Mouse (Mus musculus) heart, adult 2 months (tissue): ENCODE data around the gene Tlr3. TPM values are rescaled to one million over a fixed set of nuclear protein-coding genes. Genes with fewer than 3 reads are reported as not detected.

Source experiments
- DNase-seq, 2 experiments: peaks; one replicate each; pipeline ENCODE4 v3.0.0; 2021
- H3K27ac ChIP-seq: fragments of 200-600 bp; 2 replicates; pipeline ENCODE4 v1.8.1; 2022
- H3K27me3 ChIP-seq: fragments of 200-500 bp; 2 replicates; pipeline ENCODE4 v1.6.1; 2012; ENCODE audit warnings: mild to moderate bottlenecking, low read length, inconsistent platforms, mixed read lengths; ENCODE audit not compliant: control insufficient read depth, insufficient read depth
- H3K36me3 ChIP-seq: fragments of 200-500 bp; 2 replicates; pipeline ENCODE4 v1.6.1; 2012; ENCODE audit warnings: low read length, inconsistent platforms; ENCODE audit not compliant: control insufficient read depth, insufficient read depth
- H3K4me1 ChIP-seq: fragments of 200-500 bp; 2 replicates; pipeline ENCODE4 v1.6.1; 2011; ENCODE audit warnings: low read length; ENCODE audit not compliant: control insufficient read depth, insufficient read depth
- H3K4me3 ChIP-seq: fragments of 200-600 bp; 2 replicates; pipeline ENCODE4 v1.8.1; 2022
- H3K79me2 ChIP-seq: fragments of 200-500 bp; replicated peaks from 2 replicates; pipeline ENCODE4 v1.6.1; 2012; ENCODE audit warnings: mild to moderate bottlenecking, inconsistent platforms, low read length, moderate library complexity, mixed read lengths; ENCODE audit not compliant: control insufficient read depth, insufficient read depth
- H3K9ac ChIP-seq: fragments of 200-500 bp; 2 replicates; pipeline ENCODE4 v1.6.1; 2012; ENCODE audit warnings: low read depth, mild to moderate bottlenecking, control low read depth, inconsistent platforms, low read length, mixed read lengths
- CTCF ChIP-seq: fragments of 200-600 bp; IDR thresholded peaks from 2 replicates; pipeline ENCODE4 v1.8.1; 2022; ENCODE audit warnings: antibody characterized with exemption, mild to moderate bottlenecking, moderate library complexity
- EP300 ChIP-seq: fragments of 200-500 bp; IDR thresholded peaks from 2 replicates; pipeline ENCODE4 v1.6.1; 2011; ENCODE audit warnings: low read depth, low read length, control low read depth; ENCODE audit not compliant: insufficient read depth
- POLR2A ChIP-seq: fragments of 200-500 bp; IDR thresholded peaks from 2 replicates; pipeline ENCODE4 v1.6.1; 2011; ENCODE audit warnings: mild to moderate bottlenecking, low read depth, low read length, control low read depth; ENCODE audit not compliant: insufficient read depth
- WGBS: fragments of 180-500 bp; shearing (Covaris S2); methylation state at CpG from one replicate; pipeline ENCODE4 v1.1.7; 2018; 5-methylcytosine and 5-hydroxymethylcytosine counted together
- intact Hi-C: fragments of 180-260 bp; cut with DNase I; formaldehyde crosslinking; loops from one replicate; pipeline ENCODE4 v1.15.1; 2025
- polyA plus RNA-seq: library from polyadenylated mRNA; depleted of rRNA; stranded (reverse); fragments of >200 nt; gene quantifications from 2 replicates; pipeline ENCODE4 v1.2.3, GENCODE M21; 2012
- total RNA-seq, 2 experiments: library from RNA; stranded (reverse); gene quantifications; 2 replicates each; pipeline ENCODE4 v1.2.3; 2021

Tlr3 gene
- total and polyA plus RNA-seq, 3 experiments = 4.0 to 7.1 (median 4.6) TPM

DNA sequence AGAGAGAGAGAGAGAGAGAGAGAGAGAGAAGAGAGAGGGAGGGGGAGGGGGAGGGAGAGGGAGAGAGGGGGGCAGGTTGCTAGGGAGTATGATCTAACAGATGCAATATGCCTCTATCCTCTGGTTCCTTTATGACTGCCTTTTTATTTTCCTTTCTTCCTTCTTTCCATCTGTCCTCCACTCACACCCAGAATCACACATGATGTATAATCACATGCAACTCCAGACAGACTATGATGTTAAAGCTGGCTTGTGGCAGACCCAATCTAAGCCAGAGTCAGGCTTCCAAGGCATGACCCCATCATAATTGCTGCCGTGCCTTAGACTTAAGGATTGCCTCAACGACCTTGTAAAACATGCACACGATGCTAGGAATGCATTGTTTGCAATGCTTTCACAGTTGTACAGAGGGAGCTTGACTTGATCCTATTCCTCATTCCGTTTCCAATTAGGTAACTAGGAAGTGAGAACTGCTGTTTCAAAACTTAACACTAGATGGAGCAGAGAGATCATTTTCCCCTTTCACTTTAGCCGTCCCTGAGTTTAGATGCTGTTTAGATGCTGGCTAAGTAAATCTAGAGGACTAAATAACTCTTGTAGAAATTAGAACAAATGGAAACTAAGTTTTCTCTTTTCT is 28.1 kb upstream of the Tlr3 start:
- Histone ChIP-seq H3K36me3 (no peaks in the 10 kb centered on the region), H3K4me1 (peaks cover 2% of the 10 kb centered on the region; the same call in 1 of the 2 replicates), H3K27me3 (no peaks in the 10 kb centered on the region), H3K79me2 (no peaks in the 10 kb centered on the region), H3K4me3 (no peak overlapping the region), H3K27ac (no peak overlapping the region), H3K9ac (no peak overlapping the region)
- no peak for TF ChIP-seq EP300
- peak; percentile 86 for TF ChIP-seq CTCF
- TF ChIP-seq POLR2A = no peak
- WGBS = 3% methylated on average over 5 of the region's 5 CpGs
- intact Hi-C loops = no loop called here
- no peak for DNase-seq

- 64% methylated on average over 7 of the region's 7 CpGs for WGBS
- H3K4me1 ChIP-seq = no peaks in the 10 kb centered on the region; the same call in 1 of the 2 replicates
- TF ChIP-seq CTCF (no peak), EP300 (no peak), POLR2A (no peak)
- H3K27ac ChIP-seq = no peak overlapping the region
- H3K4me3 ChIP-seq = no peak overlapping the region
- no peaks in the 10 kb centered on the region for H3K79me2 ChIP-seq
- intact Hi-C loops = no loop called here
- no peaks in the 10 kb centered on the region for H3K36me3 ChIP-seq
- no peak overlapping the region for H3K9ac ChIP-seq
- DNase-seq = no peak
- no peaks in the 10 kb centered on the region for H3K27me3 ChIP-seq
Measured at GRCm38 (mm10) chr8:45420151-45420550, 9.3 kb upstream of the Tlr3 start.

- WGBS = 71% methylated on average over 7 of the region's 7 CpGs
- Histone ChIP-seq H3K27ac (no peak overlapping the region), H3K9ac (no peak overlapping the region), H3K4me3 (no peak overlapping the region), H3K4me1 (peaks cover 4% of the 10 kb centered on the region), H3K79me2 (no peaks in the 10 kb centered on the region), H3K36me3 (peaks cover 8% of the 10 kb centered on the region; the same call in 1 of the 2 replicates), H3K27me3 (no peaks in the 10 kb centered on the region)
- intact Hi-C loops = no loop called here
- DNase-seq = peak in 1 of 2 experiments; percentile 14
- TF ChIP-seq EP300 (no peak), POLR2A (no peak), CTCF (no peak)
Measured at GRCm38 (mm10) chr8:45414965-45415364, 4.1 kb upstream of the Tlr3 start.

DNA sequence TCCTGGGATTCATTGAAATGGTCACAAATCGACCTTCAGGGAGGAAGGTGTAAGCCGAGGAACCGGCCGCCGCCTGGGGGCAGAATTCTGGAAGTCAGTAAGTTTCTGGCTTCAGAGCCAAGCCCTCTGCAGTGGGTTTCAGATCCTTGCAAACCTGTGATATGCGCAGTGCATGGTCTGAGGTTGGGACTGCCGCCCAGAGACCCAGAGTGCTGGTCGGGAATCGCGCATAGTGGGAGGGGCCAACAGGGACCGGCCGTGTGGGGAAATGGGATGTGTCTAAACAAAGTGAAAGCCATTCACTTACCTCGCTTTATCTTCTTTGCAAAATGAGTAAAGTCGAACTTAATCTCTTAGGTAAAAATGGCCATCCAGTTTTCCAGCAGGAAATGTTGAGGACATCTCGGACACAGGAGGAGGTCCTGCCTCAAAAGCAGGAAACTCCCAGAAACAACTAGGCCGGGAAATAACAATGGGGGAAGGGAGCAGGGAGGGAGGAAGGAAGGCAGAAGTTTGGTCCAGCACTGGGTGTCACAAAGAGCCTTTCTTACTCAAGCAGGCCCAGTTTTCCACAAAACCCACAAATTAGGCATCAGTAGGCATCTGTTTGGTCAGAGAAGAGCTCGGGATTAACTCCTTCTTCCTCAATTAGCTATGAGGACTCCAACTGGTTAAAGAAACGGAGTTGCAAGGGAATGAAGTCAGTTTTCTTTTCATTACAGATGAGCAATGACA is 567 bp downstream of the Tlr3 start:
- intact Hi-C loops = no loop called here
- peak overlapping the region; percentile 67 for H3K9ac ChIP-seq
- 0 out of 2 replicates have a peak, but pooled peaks have one; percentile 22 for TF ChIP-seq EP300
- TF ChIP-seq CTCF = peak; percentile 61
- TF ChIP-seq POLR2A = peak; percentile 67
- H3K4me3 ChIP-seq = peak overlapping the region; percentile 75
- H3K36me3 ChIP-seq = peaks cover 8% of the 10 kb centered on the region; the same call in 1 of the 2 replicates
- peak overlapping the region; percentile 89 for H3K27ac ChIP-seq
- H3K27me3 ChIP-seq = no peaks in the 10 kb centered on the region
- peaks cover 7% of the 10 kb centered on the region for H3K4me1 ChIP-seq
- 6% methylated on average over 18 of the region's 18 CpGs for WGBS
- H3K79me2 ChIP-seq = no peaks in the 10 kb centered on the region
- peak; percentile 83 to 84 for DNase-seq

- intact Hi-C loops = no loop called here
- Histone ChIP-seq H3K9ac (peak overlapping the region; percentile 25; the same call in 1 of the 2 replicates), H3K4me1 (peaks cover 7% of the 10 kb centered on the region), H3K27ac (peak overlapping the region; percentile 89), H3K27me3 (no peaks in the 10 kb centered on the region), H3K36me3 (peaks cover 8% of the 10 kb centered on the region; the same call in 1 of the 2 replicates), H3K79me2 (no peaks in the 10 kb centered on the region), H3K4me3 (peak overlapping the region; percentile 75)
- DNase-seq = no peak
- WGBS = 22% methylated on average over 4 of the region's 4 CpGs
- TF ChIP-seq CTCF (no peak), POLR2A (no peak), EP300 (no peak)
Measured at GRCm38 (mm10) chr8:45409702-45410101, 1.2 kb downstream of the Tlr3 start.

DNA sequence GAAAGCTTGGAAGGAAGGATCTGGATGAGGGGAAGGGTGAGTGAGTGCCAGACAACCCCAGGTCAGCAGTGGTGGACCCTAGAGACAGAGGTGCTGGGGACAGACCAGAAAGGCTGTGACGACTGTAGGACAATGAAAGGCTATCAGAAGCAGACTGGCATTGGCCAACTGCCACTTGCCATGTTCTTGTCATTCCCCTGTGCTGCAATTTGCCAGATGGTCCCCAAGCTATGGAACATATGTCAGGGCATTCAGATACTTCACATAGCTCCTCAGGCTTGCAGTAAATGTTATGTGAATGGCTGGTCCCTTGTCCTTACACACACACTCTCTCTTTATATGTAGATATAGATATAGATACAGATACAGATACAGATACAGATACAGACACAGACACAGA is 27.6 kb downstream of the Tlr3 start:
- H3K4me3 ChIP-seq = no peak overlapping the region
- no peaks in the 10 kb centered on the region for H3K4me1 ChIP-seq
- H3K9ac ChIP-seq = no peak overlapping the region
- no peak for TF ChIP-seq EP300
- no peaks in the 10 kb centered on the region for H3K79me2 ChIP-seq
- no peak for DNase-seq
- H3K27ac ChIP-seq = no peak overlapping the region
- no peaks in the 10 kb centered on the region for H3K36me3 ChIP-seq
- H3K27me3 ChIP-seq = peaks cover 5% of the 10 kb centered on the region; the same call in 1 of the 2 replicates
- WGBS = 22% methylated on average over 1 of the region's 1 CpGs
- intact Hi-C loops = no loop called here
